Mouse (Mus musculus): ENCODE data around the gene Limk1. TPM values are rescaled to one million over a fixed set of nuclear protein-coding genes. Genes with fewer than 3 reads are reported as not detected.

The Limk1 gene
- polyA plus RNA-seq, 1 experiment, result 22.3 TPM

- Histone ChIP-seq H3K4me2 (ENCODE audit: low read depth) (no peak overlapping the region), H3ac (ENCODE audit: control insufficient read depth, insufficient read length) (no peak overlapping the region), H3K4me3 (no peak overlapping the region), H3K79me2 (ENCODE audit: control insufficient read depth, insufficient read depth) (peaks cover 8% of the 10 kb centered on the region), H3K36me3 (ENCODE audit: control insufficient read depth, insufficient read depth) (peaks cover 64% of the 10 kb centered on the region), H3K27me3 (ENCODE audit: control insufficient read depth, insufficient read depth, insufficient read length) (no peaks in the 10 kb centered on the region)
- TF ChIP-seq MYOG (IDR thresholded peaks at IDR 0.05; ENCODE audit: control insufficient read depth in 1 of 3, insufficient read depth in 1 of 3, insufficient read length in 2 of 3, low read depth in 2 of 3) (peak in 1 of 3 experiments; percentile 56), CEBPB (IDR thresholded peaks at IDR 0.05; ENCODE audit: insufficient read depth, poor library complexity, severe bottlenecking) (no peak), USF1 (IDR thresholded peaks at IDR 0.05; ENCODE audit: low read depth) (no peak)
Measured at GRCm38 (mm10) chr5:134621099-134621640, 67.2 kb downstream of the Limk1 start.

GRCm38 (mm10) chr5:134620457-134620856 lies 67.9 kb downstream of the Limk1 start:
- H3K36me3 ChIP-seq (ENCODE audit: control insufficient read depth, insufficient read depth), result peaks cover 62% of the 10 kb centered on the region
- TF ChIP-seq MYOG (IDR thresholded peaks at IDR 0.05; ENCODE audit: control insufficient read depth in 1 of 3, insufficient read depth in 1 of 3, insufficient read length in 2 of 3, low read depth in 2 of 3), result no peak
- TF ChIP-seq E2F4 (IDR thresholded peaks at IDR 0.05; ENCODE audit: insufficient read depth), result no peak
- no peak for TF ChIP-seq TCF12 (IDR thresholded peaks at IDR 0.05; ENCODE audit: insufficient read depth, poor library complexity, severe bottlenecking)
- TF ChIP-seq POLR2A (IDR thresholded peaks at IDR 0.05; ENCODE audit: insufficient read length, low read depth), result no peak
- no peak for TF ChIP-seq CEBPB (IDR thresholded peaks at IDR 0.05; ENCODE audit: insufficient read depth, poor library complexity, severe bottlenecking)
- TF ChIP-seq MYOD1 (IDR thresholded peaks at IDR 0.05; ENCODE audit: control insufficient read depth in 1 of 3, insufficient read length in 2 of 3, low read depth in 2 of 3), result no peak
- TF ChIP-seq SRF (IDR thresholded peaks at IDR 0.05; ENCODE audit: control insufficient read depth, insufficient read length, low read depth), result no peak
- no peak for TF ChIP-seq MAX (IDR thresholded peaks at IDR 0.05; ENCODE audit: low read depth)
- no peak for TF ChIP-seq USF1 (IDR thresholded peaks at IDR 0.05; ENCODE audit: low read depth)
- TF ChIP-seq POLR2AphosphoS2 (IDR thresholded peaks at IDR 0.05; ENCODE audit: insufficient read length, low read depth), result no peak
- TF ChIP-seq TCF3 (IDR thresholded peaks at IDR 0.05; ENCODE audit: insufficient read length, low read depth), result no peak
- TF ChIP-seq REST (IDR thresholded peaks at IDR 0.05; ENCODE audit: insufficient read depth, insufficient read length), result no peak
- H3K79me2 ChIP-seq (ENCODE audit: control insufficient read depth, insufficient read depth), result peaks cover 3% of the 10 kb centered on the region
- no peak overlapping the region for H3ac ChIP-seq (ENCODE audit: control insufficient read depth, insufficient read length)
- no peaks in the 10 kb centered on the region for H3K27me3 ChIP-seq (ENCODE audit: control insufficient read depth, insufficient read depth, insufficient read length)
- H3K4me2 ChIP-seq (ENCODE audit: low read depth), result no peak overlapping the region
- H3K4me3 ChIP-seq, result no peak overlapping the region

- Histone ChIP-seq H3K79me2 (ENCODE audit: control insufficient read depth, insufficient read depth) (no peaks in the 10 kb centered on the region), H3K36me3 (ENCODE audit: control insufficient read depth, insufficient read depth) (peaks cover 33% of the 10 kb centered on the region)
Measured at GRCm38 (mm10) chr5:134617071-134617470, 71.3 kb downstream of the Limk1 start.

GRCm38 (mm10) chr5:134615780-134616179 lies 72.6 kb downstream of the Limk1 start:
- Histone ChIP-seq H3K27me3 (ENCODE audit: control insufficient read depth, insufficient read depth, insufficient read length) (no peaks in the 10 kb centered on the region), H3K79me2 (ENCODE audit: control insufficient read depth, insufficient read depth) (no peaks in the 10 kb centered on the region), H3K4me3 (no peak overlapping the region), H3K4me2 (ENCODE audit: low read depth) (no peak overlapping the region), H3K36me3 (ENCODE audit: control insufficient read depth, insufficient read depth) (peaks cover 26% of the 10 kb centered on the region), H3ac (ENCODE audit: control insufficient read depth, insufficient read length) (no peak overlapping the region)
- TF ChIP-seq MYOG (IDR thresholded peaks at IDR 0.05; ENCODE audit: control insufficient read depth in 1 of 3, insufficient read depth in 1 of 3, insufficient read length in 2 of 3, low read depth in 2 of 3) (no peak), TCF12 (IDR thresholded peaks at IDR 0.05; ENCODE audit: insufficient read depth, poor library complexity, severe bottlenecking) (no peak), POLR2A (IDR thresholded peaks at IDR 0.05; ENCODE audit: insufficient read length, low read depth) (no peak), SRF (IDR thresholded peaks at IDR 0.05; ENCODE audit: control insufficient read depth, insufficient read length, low read depth) (no peak), MYOD1 (IDR thresholded peaks at IDR 0.05; ENCODE audit: control insufficient read depth in 1 of 3, insufficient read length in 2 of 3, low read depth in 2 of 3) (peak in 1 of 3 experiments; percentile 41), E2F4 (IDR thresholded peaks at IDR 0.05; ENCODE audit: insufficient read depth) (no peak), MAX (IDR thresholded peaks at IDR 0.05; ENCODE audit: low read depth) (no peak), REST (IDR thresholded peaks at IDR 0.05; ENCODE audit: insufficient read depth, insufficient read length) (no peak)

More at GRCm38 (mm10) chr5:134617071-134617470, 71.3 kb downstream of the Limk1 start:
- Histone ChIP-seq H3K4me3 (no peak overlapping the region), H3K4me2 (ENCODE audit: low read depth) (no peak overlapping the region), H3ac (ENCODE audit: control insufficient read depth, insufficient read length) (no peak overlapping the region), H3K27me3 (ENCODE audit: control insufficient read depth, insufficient read depth, insufficient read length) (no peaks in the 10 kb centered on the region)
- no peak for TF ChIP-seq USF1 (IDR thresholded peaks at IDR 0.05; ENCODE audit: low read depth)
- no peak for TF ChIP-seq CEBPB (IDR thresholded peaks at IDR 0.05; ENCODE audit: insufficient read depth, poor library complexity, severe bottlenecking)
- no peak for TF ChIP-seq E2F4 (IDR thresholded peaks at IDR 0.05; ENCODE audit: insufficient read depth)
- TF ChIP-seq REST (IDR thresholded peaks at IDR 0.05; ENCODE audit: insufficient read depth, insufficient read length), result no peak
- TF ChIP-seq POLR2AphosphoS2 (IDR thresholded peaks at IDR 0.05; ENCODE audit: insufficient read length, low read depth), result peak; percentile 74
- TF ChIP-seq TCF3 (IDR thresholded peaks at IDR 0.05; ENCODE audit: insufficient read length, low read depth), result no peak

DNA sequence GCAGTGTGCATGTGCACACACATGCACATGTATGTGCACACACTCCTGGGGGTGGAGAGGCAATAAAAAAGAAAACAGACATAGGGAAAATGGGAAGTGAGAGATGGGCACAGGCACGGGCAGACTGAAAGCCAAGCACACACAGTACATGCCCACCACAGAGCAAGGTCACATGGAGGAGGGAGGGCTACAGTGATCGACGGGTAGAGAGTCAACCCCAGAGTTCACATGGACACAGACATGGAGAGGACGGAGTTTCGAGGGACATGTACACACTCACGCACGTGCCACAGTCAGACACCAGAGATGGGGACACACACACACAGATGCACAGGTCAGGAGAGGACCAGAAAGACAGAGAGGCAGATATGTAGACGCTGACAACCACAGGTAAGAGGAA lies 73.0 kb downstream of the Limk1 start:
- Histone ChIP-seq H3K4me2 (ENCODE audit: low read depth) (no peak overlapping the region), H3K36me3 (ENCODE audit: control insufficient read depth, insufficient read depth) (peaks cover 26% of the 10 kb centered on the region), H3K4me3 (no peak overlapping the region), H3K79me2 (ENCODE audit: control insufficient read depth, insufficient read depth) (no peaks in the 10 kb centered on the region), H3ac (ENCODE audit: control insufficient read depth, insufficient read length) (no peak overlapping the region), H3K27me3 (ENCODE audit: control insufficient read depth, insufficient read depth, insufficient read length) (no peaks in the 10 kb centered on the region)
- no peak for TF ChIP-seq POLR2A (IDR thresholded peaks at IDR 0.05; ENCODE audit: insufficient read length, low read depth)
- TF ChIP-seq POLR2AphosphoS2 (IDR thresholded peaks at IDR 0.05; ENCODE audit: insufficient read length, low read depth), result peak; percentile 62
